Comparison of ENCODE assay signal across 40 mouse cellular contexts in the genomic region with DNA sequence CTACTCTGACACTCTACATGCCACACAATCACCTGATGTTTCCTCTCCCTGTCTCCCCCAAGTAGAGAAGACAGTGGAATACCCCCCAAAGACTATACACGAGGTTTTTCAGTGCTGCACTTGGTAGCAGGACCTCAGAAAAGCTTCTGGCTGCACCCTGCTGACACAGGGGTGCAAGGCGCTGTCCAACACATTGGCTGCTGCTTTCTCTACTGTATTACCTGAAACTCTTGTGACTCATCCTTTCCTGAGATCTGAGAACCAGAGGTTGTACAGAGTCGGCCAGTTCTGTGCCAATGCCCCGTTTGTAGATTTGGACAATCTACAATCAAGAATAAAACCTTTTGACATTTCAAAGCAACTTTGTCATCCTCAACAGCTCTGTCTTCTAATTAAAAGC. TPM values are rescaled to one million over a fixed set of nuclear protein-coding genes. Genes with fewer than 3 reads are reported as not detected.
"Had no signal": no experiment of that assay in that cellular context is flagged by ENCODE, and none has a peak within 500 bp of the region (broad histone marks: within the 10 kb centered on the region; RNA-seq: fewer than 3 reads in every experiment).

No protein-coding gene starts in this region.

- H3K4me1 ChIP-seq: heart, embryonic 13.5 days; heart, embryonic 15.5 days; hindbrain, embryonic 12.5 days; kidney, embryonic 15.5 days; limb, embryonic 15.5 days; liver, embryonic 12.5 days had no signal

- H3K9me3 ChIP-seq: heart, embryonic 13.5 days; heart, embryonic 15.5 days; hindbrain, embryonic 10.5 days; hindbrain, embryonic 12.5 days; kidney, embryonic 15.5 days; limb, embryonic 13.5 days; limb, embryonic 15.5 days; liver, embryonic 12.5 days had no signal

- H3K9ac ChIP-seq: heart, embryonic 13.5 days; heart, embryonic 15.5 days; hindbrain, embryonic 12.5 days; hindbrain, embryonic 14.5 days; kidney, embryonic 15.5 days; limb, embryonic 13.5 days; limb, embryonic 15.5 days; liver, embryonic 12.5 days; liver, embryonic 14.5 days had no signal

- DNase-seq: gastrocnemius, adult 2 months; gastrocnemius, postnatal 10 days; gastrocnemius, postnatal 25 days; heart, adult 2 months; heart, postnatal 14 days; heart, postnatal 36 days; kidney, adult 11 months; kidney, adult 2 months; kidney, adult 9 months; kidney, postnatal 14 days; kidney, postnatal 36 days; left cerebral cortex, postnatal 4 days had no signal

- H3K36me3 ChIP-seq: heart, embryonic 13.5 days; heart, embryonic 15.5 days; hindbrain, embryonic 10.5 days; hindbrain, embryonic 12.5 days; kidney, embryonic 15.5 days; limb, embryonic 13.5 days; limb, embryonic 15.5 days; liver, embryonic 12.5 days had no signal

- H3K27ac ChIP-seq: gastrocnemius, adult 2 months; heart, adult 2 months; heart, embryonic 13.5 days; heart, embryonic 15.5 days; hindbrain, embryonic 10.5 days; hindbrain, embryonic 12.5 days; hindbrain, embryonic 14.5 days; kidney, embryonic 15.5 days; kidney, postnatal 0 days; limb, embryonic 13.5 days; limb, embryonic 15.5 days; liver, embryonic 12.5 days; liver, embryonic 14.5 days had no signal

- ATAC-seq: hindbrain, embryonic 16.5 days; inflammation-experienced regulatory T-cells, adult 6 months; intestine, embryonic 16.5 days; liver, embryonic 12.5 days had no signal

- H3K4me2 ChIP-seq: heart, embryonic 11.5 days; heart, embryonic 13.5 days; heart, embryonic 15.5 days; hindbrain, embryonic 12.5 days; hindbrain, embryonic 14.5 days; kidney, embryonic 15.5 days; limb, embryonic 13.5 days; limb, embryonic 15.5 days; liver, embryonic 12.5 days had no signal

- H3K4me3 ChIP-seq: gastrocnemius, adult 2 months; heart, adult 2 months; heart, embryonic 13.5 days; heart, embryonic 15.5 days; hindbrain, embryonic 10.5 days; hindbrain, embryonic 12.5 days; kidney, embryonic 15.5 days; limb, embryonic 13.5 days; limb, embryonic 15.5 days; liver, embryonic 12.5 days had no signal

- H3K27me3 ChIP-seq: hindbrain, embryonic 12.5 days; limb, embryonic 13.5 days; limb, embryonic 15.5 days had no signal

RNA-seq across cellular contexts. Expression of a gene that starts 11.9 kb away (rescaled TPM):
- total RNA-seq: gastrocnemius, adult 2 months; gastrocnemius, postnatal 10 days; gastrocnemius, postnatal 25 days; gastrocnemius, postnatal 4 days; granulocyte monocyte progenitor cell, adult 5-6 weeks; heart, adult 2 months; heart, postnatal 14 days; heart, postnatal 36 days; layer of hippocampus, adult 18-20 months; layer of hippocampus, postnatal 10 days; left cerebral cortex, adult 18-20 months; left cerebral cortex, adult 8-10 months; left cerebral cortex, postnatal 10 days; left cerebral cortex, postnatal 25 days; left cerebral cortex, postnatal 4 days; liver, adult 2 months had no signal
- polyA plus RNA-seq: frontal cortex, adult 2 months; heart, adult 2 months; heart, embryonic 11.5 days; heart, embryonic 13.5 days; heart, embryonic 15.5 days; heart, postnatal 0 days; hindbrain, embryonic 10.5 days; hindbrain, embryonic 12.5 days; hindbrain, embryonic 14.5 days; hindbrain, embryonic 16.5 days; inflammation-experienced regulatory T-cells, adult 6 months; kidney, adult 2 months; kidney, embryonic 15.5 days; kidney, postnatal 0 days; limb, embryonic 11.5 days; limb, embryonic 13.5 days; limb, embryonic 15.5 days; liver, adult 2 months; liver, embryonic 12.5 days; liver, embryonic 14.5 days had no signal

RNA-seq across cellular contexts. Expression of a gene that starts 19.9 kb away (rescaled TPM):
- total RNA-seq: gastrocnemius, adult 2 months; gastrocnemius, postnatal 10 days; gastrocnemius, postnatal 25 days; gastrocnemius, postnatal 4 days; granulocyte monocyte progenitor cell, adult 5-6 weeks; heart, adult 2 months; heart, postnatal 14 days; heart, postnatal 36 days; layer of hippocampus, adult 18-20 months; layer of hippocampus, postnatal 10 days; layer of hippocampus, postnatal 25 days; left cerebral cortex, postnatal 10 days; left cerebral cortex, postnatal 25 days; left cerebral cortex, postnatal 4 days; liver, adult 2 months had no signal
- polyA plus RNA-seq: heart, adult 2 months; heart, embryonic 11.5 days; heart, embryonic 13.5 days; heart, embryonic 15.5 days; heart, postnatal 0 days; hindbrain, embryonic 10.5 days; hindbrain, embryonic 12.5 days; hindbrain, embryonic 14.5 days; inflammation-experienced regulatory T-cells, adult 6 months; kidney, embryonic 15.5 days; kidney, postnatal 0 days; limb, embryonic 11.5 days; limb, embryonic 13.5 days; limb, embryonic 15.5 days; liver, embryonic 12.5 days; liver, embryonic 14.5 days had no signal

RNA-seq across cellular contexts. Expression of a gene that starts 32.9 kb away (rescaled TPM):
- total RNA-seq: granulocyte monocyte progenitor cell, adult 5-6 weeks had no signal
- polyA plus RNA-seq: inflammation-experienced regulatory T-cells, adult 6 months; liver, embryonic 12.5 days had no signal

RNA-seq across cellular contexts. Expression of a gene that starts 40.4 kb away (rescaled TPM):
- total RNA-seq: gastrocnemius, adult 2 months; granulocyte monocyte progenitor cell, adult 5-6 weeks; layer of hippocampus, adult 18-20 months; left cerebral cortex, adult 18-20 months; left cerebral cortex, adult 8-10 months; left cerebral cortex, postnatal 25 days; left cerebral cortex, postnatal 4 days; liver, adult 2 months had no signal
- polyA plus RNA-seq: inflammation-experienced regulatory T-cells, adult 6 months; liver, adult 2 months had no signal
